Mouse (Mus musculus) stomach, embryonic 16.5 days (tissue): ENCODE results near the gene Slco3a1. TPM values are rescaled to one million over a fixed set of nuclear protein-coding genes. Genes with fewer than 3 reads are reported as not detected.

Experiments
- ATAC-seq: fragments of 200-750 bp; cut with Nextera tagmentation; 2 replicates; pipeline ENCODE4 v1.8.0; 2017; ENCODE audit warnings: moderate number of reproducible peaks, moderate TSS enrichment; ENCODE audit not compliant: insufficient read depth, low FRiP score
- H3K27ac ChIP-seq: fragments of 300-500 bp; sonication (generic); 2 replicates; pipeline ENCODE4 v1.5.1; 2014; ENCODE audit warnings: low read length
- H3K27me3 ChIP-seq: fragments of 300-500 bp; sonication (generic); 2 replicates; pipeline ENCODE4 v1.6.1; 2014; ENCODE audit warnings: low read length, control low read depth, mixed read lengths; ENCODE audit not compliant: control insufficient read depth, insufficient read depth
- H3K36me3 ChIP-seq: fragments of 300-500 bp; sonication (generic); 2 replicates; pipeline ENCODE4 v1.6.1; 2014; ENCODE audit warnings: low read length; ENCODE audit not compliant: control insufficient read depth, insufficient read depth
- H3K4me1 ChIP-seq: fragments of 300-500 bp; sonication (generic); 2 replicates; pipeline ENCODE4 v1.6.1; 2014; ENCODE audit warnings: low read length, control low read depth, mixed read lengths; ENCODE audit not compliant: control insufficient read depth, insufficient read depth
- H3K4me2 ChIP-seq: fragments of 300-500 bp; sonication (generic); 2 replicates; pipeline ENCODE4 v1.6.1; 2014; ENCODE audit warnings: low read depth, low read length, mixed read lengths
- H3K4me3 ChIP-seq: fragments of 300-500 bp; sonication (generic); replicated peaks from 2 replicates; pipeline ENCODE4 v1.5.1; 2014; ENCODE audit warnings: mild to moderate bottlenecking, low read length
- H3K9ac ChIP-seq: fragments of 300-500 bp; sonication (generic); 2 replicates; pipeline ENCODE4 v1.6.1; 2014; ENCODE audit warnings: low read length
- H3K9me3 ChIP-seq: fragments of 300-500 bp; sonication (generic); replicated peaks from 2 replicates; pipeline ENCODE4 v1.6.1; 2016; ENCODE audit warnings: low read length, control low read depth; ENCODE audit not compliant: control insufficient read depth
- WGBS: fragments of 180-500 bp; shearing (Covaris S2); extraction: QIAGEN DNeasy Blood & Tissue Kit; methylation state at CpG from one replicate; pipeline ENCODE4 v1.1.7; 2014; 5-methylcytosine and 5-hydroxymethylcytosine counted together
- microRNA-seq: library from miRNA; unstranded; fragments of <30 nt; microRNA quantifications from one replicate; pipeline ENCODE4, GENCODE M21; 2016
- polyA plus RNA-seq: library from polyadenylated mRNA; unstranded; fragments of >200 nt; fragmentation: Nextera tagmentation; extraction: Ambion mirVana; gene quantifications from 2 replicates; pipeline ENCODE4 v1.2.1, GENCODE M21; 2015

Slco3a1 gene
- polyA plus RNA-seq, 1 experiment from 2014 or later: 10.7 TPM

GRCm38 (mm10) chr7:74266511-74267168, 287.9 kb downstream of the Slco3a1 start:
- WGBS: 71% methylated on average over 2 of the region's 2 CpGs
- Histone ChIP-seq H3K9ac (no peak overlapping the region), H3K4me3 (no peak overlapping the region), H3K4me1 (no peaks in the 10 kb centered on the region), H3K4me2 (no peak overlapping the region), H3K9me3 (no peaks in the 10 kb centered on the region), H3K27ac (no peak overlapping the region), H3K27me3 (no peaks in the 10 kb centered on the region), H3K36me3 (no peaks in the 10 kb centered on the region)
- no peak for ATAC-seq

- Histone ChIP-seq H3K36me3 (no peaks in the 10 kb centered on the region), H3K27me3 (no peaks in the 10 kb centered on the region), H3K4me1 (no peaks in the 10 kb centered on the region), H3K4me2 (no peak overlapping the region), H3K27ac (no peak overlapping the region), H3K4me3 (no peak overlapping the region), H3K9ac (no peak overlapping the region), H3K9me3 (no peaks in the 10 kb centered on the region)
- ATAC-seq: no peak
- 81% methylated on average over 3 of the region's 3 CpGs for WGBS
These were observed 298.3 kb downstream of the Slco3a1 start for GRCm38 (mm10) chr7:74256291-74256690.

- WGBS: 87% methylated on average over 2 of the region's 2 CpGs
- H3K27ac ChIP-seq: no peak overlapping the region
- no peaks in the 10 kb centered on the region for H3K4me1 ChIP-seq
- H3K9me3 ChIP-seq: no peaks in the 10 kb centered on the region
- H3K36me3 ChIP-seq: no peaks in the 10 kb centered on the region
- H3K27me3 ChIP-seq: no peaks in the 10 kb centered on the region
- no peak overlapping the region for H3K4me3 ChIP-seq
- no peak for ATAC-seq
- no peak overlapping the region for H3K4me2 ChIP-seq
- H3K9ac ChIP-seq: no peak overlapping the region
These were observed 302.5 kb downstream of the Slco3a1 start for GRCm38 (mm10) chr7:74252066-74252465.

GRCm38 (mm10) chr7:74241236-74241635, 313.3 kb downstream of the Slco3a1 start:
- Histone ChIP-seq H3K36me3 (no peaks in the 10 kb centered on the region), H3K4me1 (no peaks in the 10 kb centered on the region), H3K4me2 (no peak overlapping the region), H3K27ac (no peak overlapping the region), H3K9me3 (no peaks in the 10 kb centered on the region), H3K4me3 (no peak overlapping the region), H3K9ac (no peak overlapping the region), H3K27me3 (no peaks in the 10 kb centered on the region)
- no peak for ATAC-seq
- 80% methylated on average over 3 of the region's 3 CpGs for WGBS

GRCm38 (mm10) chr7:74240459-74241172, 314.0 kb downstream of the Slco3a1 start:
- 66% methylated on average over 4 of the region's 4 CpGs for WGBS

More at GRCm38 (mm10) chr7:74240459-74241172, 314.0 kb downstream of the Slco3a1 start:
- Histone ChIP-seq H3K4me3 (no peak overlapping the region), H3K4me1 (no peaks in the 10 kb centered on the region), H3K36me3 (no peaks in the 10 kb centered on the region), H3K27ac (no peak overlapping the region), H3K27me3 (no peaks in the 10 kb centered on the region), H3K9ac (no peak overlapping the region), H3K9me3 (no peaks in the 10 kb centered on the region), H3K4me2 (no peak overlapping the region)
- ATAC-seq: no peak

Small RNAs within 50 kb of the gene (microRNA-seq; reads per million reads assigned to microRNA genes)
- not detected for gene Gm27459
